Mouse (Mus musculus) 3134 (cell line): ENCODE data around the gene Cpsf2.

Source experiments
- DNase-seq: peaks from one replicate; pipeline ENCODE4 v3.0.0-alpha.2; 2011; ENCODE audit warnings: low spot score; ENCODE audit not compliant: insufficient read length; ENCODE audit errors: extremely low read depth

Gene Cpsf2

DNA sequence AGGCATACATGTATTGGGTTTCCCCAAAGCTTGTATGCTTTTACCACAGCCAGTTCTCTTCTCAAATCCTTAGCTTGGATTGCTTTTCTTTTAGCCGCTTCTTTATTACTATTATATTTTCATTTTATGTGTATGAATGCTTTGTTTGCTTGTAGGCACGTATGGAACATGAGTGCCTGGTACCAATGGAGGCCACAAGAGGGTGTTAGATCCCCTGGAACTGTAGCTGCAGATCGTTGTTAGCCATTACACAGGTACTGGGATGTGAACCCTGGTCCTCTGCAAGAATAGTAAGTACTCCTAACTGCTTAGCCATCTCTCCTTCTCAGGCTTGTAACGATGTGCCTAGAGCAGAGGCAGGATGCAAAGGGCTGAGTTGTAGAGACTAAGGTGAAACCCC lies 78.4 kb downstream of the Cpsf2 start:
- DNase-seq = no peak

DNA sequence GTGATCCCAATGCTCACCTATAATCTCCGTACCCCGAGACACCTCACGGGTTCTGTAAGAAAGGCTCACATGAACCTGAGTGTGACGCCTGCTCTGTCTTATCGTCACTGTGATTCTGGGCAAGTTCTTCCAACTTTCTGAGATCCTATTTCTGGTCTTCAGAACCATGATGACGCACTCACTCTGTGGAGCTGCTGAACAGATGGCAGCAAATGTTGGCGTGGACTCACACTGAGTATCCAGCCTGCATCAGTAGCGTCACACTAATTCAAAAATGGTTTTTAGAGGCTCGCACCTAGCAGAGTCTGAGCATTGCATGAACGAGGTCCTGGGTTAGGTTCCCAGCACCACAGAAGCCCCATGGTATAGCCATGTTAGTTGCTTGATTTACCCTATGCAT lies 80.0 kb downstream of the Cpsf2 start:
- no peak for DNase-seq
